Mouse (Mus musculus): ENCODE data around the gene Nupl1. TPM values are rescaled to one million over a fixed set of nuclear protein-coding genes. Genes with fewer than 3 reads are reported as not detected.

Nupl1 gene
- total and polyA plus RNA-seq, 2 experiments = not detected

DNA sequence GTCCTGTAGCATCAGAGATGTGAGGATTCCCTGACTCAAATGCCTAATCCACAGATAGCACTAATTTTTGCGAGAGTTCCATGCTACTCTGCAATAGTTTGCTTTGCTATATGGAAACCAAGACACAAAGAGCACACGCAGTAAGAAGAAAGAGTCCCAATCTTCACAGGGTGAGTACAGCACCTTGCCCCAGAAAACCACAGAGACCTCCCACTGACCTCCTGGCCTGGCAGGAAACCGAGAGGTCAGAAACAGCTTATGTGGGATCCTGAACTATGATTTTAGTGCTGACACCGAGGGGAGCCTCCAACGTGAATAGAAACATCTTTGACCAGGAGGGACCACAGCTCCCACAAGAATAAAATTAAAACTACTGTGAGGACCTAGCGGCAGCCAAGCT lies 113.4 kb downstream of the Nupl1 start:
- no peaks in the 10 kb centered on the region for H3K4me1 ChIP-seq (ENCODE audit: control insufficient read depth, insufficient read depth, low read length)
- no peaks in the 10 kb centered on the region for H3K36me3 ChIP-seq (ENCODE audit: control insufficient read depth, insufficient read depth, low read length)
- no peak overlapping the region for H3K4me3 ChIP-seq (ENCODE audit: insufficient read depth, low read depth, low read length)
- no peaks in the 10 kb centered on the region for H3K27me3 ChIP-seq (ENCODE audit: control insufficient read depth, insufficient read depth, low read length)
- 67% methylated on average over 6 of the region's 6 CpGs for WGBS
- no peak overlapping the region for H3K27ac ChIP-seq (replicated peaks; ENCODE audit: insufficient read depth, low read depth, low read length)
- H3K79me2 ChIP-seq (ENCODE audit: control insufficient read depth, insufficient read depth, low read length) = no peaks in the 10 kb centered on the region
- no peak for TF ChIP-seq POLR2A (IDR thresholded peaks at IDR 0.05; ENCODE audit: extremely low read depth, insufficient read depth, low read length)
- no peak for TF ChIP-seq CTCF (IDR thresholded peaks at IDR 0.05; ENCODE audit: low read depth, low read length)
- no peak overlapping the region for H3K9ac ChIP-seq (ENCODE audit: low read depth, low read length)
- DNase-seq (ENCODE audit: extremely low read depth, low read depth, low spot score) = no peak

DNA sequence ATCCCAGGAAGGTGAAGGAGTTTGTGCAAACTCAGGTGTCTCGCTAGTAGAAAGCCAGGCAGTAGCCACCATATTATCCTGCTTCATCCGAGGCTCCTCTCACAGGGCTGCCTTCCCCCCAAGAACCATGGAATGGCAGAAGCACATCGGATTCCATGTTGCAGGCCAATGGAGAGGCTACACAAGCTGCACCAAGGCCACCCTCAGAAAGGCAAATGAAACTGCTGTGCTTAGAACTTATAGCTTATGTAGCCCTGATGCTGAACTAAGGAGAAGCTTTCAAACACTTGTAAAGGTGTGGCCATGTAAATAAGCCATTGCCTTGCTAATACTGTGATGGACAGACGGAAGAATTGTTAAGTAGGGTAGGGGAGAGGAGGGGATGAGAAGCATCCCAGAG lies 115.4 kb downstream of the Nupl1 start:
- no peak overlapping the region for H3K9ac ChIP-seq (ENCODE audit: low read depth, low read length)
- DNase-seq (ENCODE audit: extremely low read depth, low read depth, low spot score) = no peak
- no peak overlapping the region for H3K27ac ChIP-seq (replicated peaks; ENCODE audit: insufficient read depth, low read depth, low read length)
- no peaks in the 10 kb centered on the region for H3K27me3 ChIP-seq (ENCODE audit: control insufficient read depth, insufficient read depth, low read length)
- TF ChIP-seq POLR2A (IDR thresholded peaks at IDR 0.05; ENCODE audit: extremely low read depth, insufficient read depth, low read length) (no peak), CTCF (IDR thresholded peaks at IDR 0.05; ENCODE audit: low read depth, low read length) (no peak)
- WGBS = 88% methylated on average over 4 of the region's 4 CpGs
- no peaks in the 10 kb centered on the region for H3K79me2 ChIP-seq (ENCODE audit: control insufficient read depth, insufficient read depth, low read length)
- H3K36me3 ChIP-seq (ENCODE audit: control insufficient read depth, insufficient read depth, low read length) = no peaks in the 10 kb centered on the region
- H3K4me3 ChIP-seq (ENCODE audit: insufficient read depth, low read depth, low read length) = no peak overlapping the region
- H3K4me1 ChIP-seq (ENCODE audit: control insufficient read depth, insufficient read depth, low read length) = no peaks in the 10 kb centered on the region

DNA sequence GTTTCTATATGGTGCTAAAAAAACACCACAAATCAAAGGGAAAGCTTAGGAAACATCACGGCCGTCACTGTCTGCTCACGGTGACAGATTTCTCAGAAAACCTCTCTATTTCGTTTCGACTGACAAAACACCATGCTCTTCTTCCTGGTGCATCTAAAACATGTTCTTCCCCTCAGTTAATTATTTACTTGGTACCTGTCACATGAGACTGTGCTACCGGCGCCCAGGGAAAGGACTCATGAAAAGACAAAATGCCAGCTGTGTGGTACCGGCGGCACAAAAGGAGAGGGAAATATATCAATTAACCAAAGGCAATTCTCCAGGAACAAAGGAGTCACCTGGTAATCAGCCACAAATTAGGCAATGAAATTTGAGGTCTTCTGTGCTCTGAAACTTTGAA lies 116.5 kb downstream of the Nupl1 start:
- no peak overlapping the region for H3K9ac ChIP-seq (ENCODE audit: low read depth, low read length)
- WGBS = 21% methylated on average over 9 of the region's 9 CpGs
- peak; percentile 5 for DNase-seq (ENCODE audit: extremely low read depth, low read depth, low spot score)
- H3K27ac ChIP-seq (replicated peaks; ENCODE audit: insufficient read depth, low read depth, low read length) = no peak overlapping the region
- H3K27me3 ChIP-seq (ENCODE audit: control insufficient read depth, insufficient read depth, low read length) = no peaks in the 10 kb centered on the region
- H3K4me3 ChIP-seq (ENCODE audit: insufficient read depth, low read depth, low read length) = no peak overlapping the region
- TF ChIP-seq CTCF (IDR thresholded peaks at IDR 0.05; ENCODE audit: low read depth, low read length) (no peak), POLR2A (IDR thresholded peaks at IDR 0.05; ENCODE audit: extremely low read depth, insufficient read depth, low read length) (no peak)
- no peaks in the 10 kb centered on the region for H3K79me2 ChIP-seq (ENCODE audit: control insufficient read depth, insufficient read depth, low read length)
- no peaks in the 10 kb centered on the region for H3K36me3 ChIP-seq (ENCODE audit: control insufficient read depth, insufficient read depth, low read length)
- H3K4me1 ChIP-seq (ENCODE audit: control insufficient read depth, insufficient read depth, low read length) = no peaks in the 10 kb centered on the region

Other genes starting within 250 kb of the Nupl1 start
- 0.18 and 0.67 TPM in 2 replicates for gene Atp8a2, start 54.3 kb downstream of the Nupl1 start, total RNA-seq (2014; rRNA removed)
- gene Atp8a2, start 54.3 kb downstream of the Nupl1 start, polyA plus RNA-seq (2012; rRNA removed) = 0.02 TPM in 2 replicates
- 14.8 and 15.2 TPM in 2 replicates for gene Gm49336, start 76 bp upstream of the Nupl1 start, total RNA-seq (2014; rRNA removed)
- 5.4 and 6.4 TPM in 2 replicates for gene Gm49336, start 76 bp upstream of the Nupl1 start, polyA plus RNA-seq (2012; rRNA removed)
- 19.1 and 22.7 TPM in 2 replicates for gene Mtmr6, start 13.8 kb upstream of the Nupl1 start, total RNA-seq (2014; rRNA removed)
- gene Mtmr6, start 13.8 kb upstream of the Nupl1 start, polyA plus RNA-seq (2012; rRNA removed) = 5.9 and 6.4 TPM in 2 replicates
- 0.28 and 0.34 TPM in 2 replicates for gene Amer2, start 121.8 kb upstream of the Nupl1 start, total RNA-seq (2014; rRNA removed)
- gene Amer2, start 121.8 kb upstream of the Nupl1 start, polyA plus RNA-seq (2012; rRNA removed) = 0.16 and 0.24 TPM in 2 replicates